ENCODE assay signal across 8 mouse cellular contexts in the genomic region with DNA sequence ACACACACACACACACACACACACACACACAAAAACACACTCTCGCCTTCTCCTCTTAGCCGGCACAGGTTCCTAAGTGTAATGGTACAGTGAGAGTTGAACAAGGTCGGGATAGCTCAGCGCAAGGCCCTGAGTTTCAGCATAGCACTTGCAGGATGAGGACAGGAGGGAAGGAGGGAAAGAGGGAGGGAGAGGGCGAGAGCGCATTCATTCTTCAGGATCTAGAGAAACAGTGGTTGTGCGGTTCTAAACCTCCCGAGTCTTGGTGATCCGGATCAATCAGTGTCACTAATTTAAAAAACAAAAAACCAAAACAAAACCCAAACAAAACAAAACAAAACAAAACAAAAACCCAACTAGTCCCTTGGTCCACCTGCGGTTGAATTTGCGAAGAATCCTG. TPM values are rescaled to one million over a fixed set of nuclear protein-coding genes. Genes with fewer than 3 reads are reported as not detected.
DNase-seq lines count a peak whose midpoint lies in the region; ATAC-seq lines count a peak whose summit lies in the region.

No protein-coding gene starts in this region.

- H3K9ac ChIP-seq in kidney, embryonic 14.5 days (ENCODE audit: low read depth, low read length) = no peak overlapping the region
- H3K9ac ChIP-seq in hindbrain, embryonic 15.5 days = peak overlapping the region; percentile 36
- no peak overlapping the region; the same call in 1 of the 2 replicates for H3K9ac ChIP-seq in midbrain, embryonic 14.5 days (replicated peaks; ENCODE audit: low read length)

- peaks cover 49% of the 10 kb centered on the region for H3K27me3 ChIP-seq in kidney, embryonic 14.5 days (ENCODE audit: control insufficient read depth, insufficient read depth, low read length)
- peaks cover 91% of the 10 kb centered on the region for H3K27me3 ChIP-seq in embryonic facial prominence, embryonic 10.5 days (replicated peaks; ENCODE audit: low read depth, poor library complexity, severe bottlenecking)
- H3K27me3 ChIP-seq in hindbrain, embryonic 15.5 days = peaks cover 30% of the 10 kb centered on the region
- peaks cover 31% of the 10 kb centered on the region for H3K27me3 ChIP-seq in midbrain, embryonic 14.5 days (ENCODE audit: control insufficient read depth, insufficient read depth, low read length)

- 5% methylated on average over 11 of the region's 11 CpGs for WGBS in kidney, embryonic 14.5 days
- WGBS in embryonic facial prominence, embryonic 10.5 days = 2% methylated on average over 11 of the region's 11 CpGs
- WGBS in hindbrain, embryonic 15.5 days = 5% methylated on average over 11 of the region's 11 CpGs
- WGBS in midbrain, embryonic 14.5 days = 6% methylated on average over 11 of the region's 11 CpGs

- DNase-seq in kidney, postnatal 25 days = no peak
- no peak for DNase-seq in embryonic facial prominence, embryonic 10.5 days (ENCODE audit: low spot score)
- no peak for DNase-seq in midbrain, embryonic 14.5 days
- no peak for DNase-seq in gastrocnemius, adult 8-10 months (ENCODE audit: low spot score in 2 of 2)
- DNase-seq in urinary bladder, postnatal 10 days (ENCODE audit: low spot score) = no peak

- no peak for ATAC-seq in kidney, embryonic 14.5 days (ENCODE audit: low FRiP score, low TSS enrichment)
- no peak for ATAC-seq in hindbrain, embryonic 15.5 days (ENCODE audit: low FRiP score, low read depth)
- ATAC-seq in midbrain, embryonic 14.5 days (ENCODE audit: low FRiP score, low TSS enrichment) = no peak; the same call in 1 of the 2 replicates
- ATAC-seq in frontal cortex, adult (ENCODE audit: low TSS enrichment) = no peak

- peak overlapping the region; percentile 86 for H3K4me2 ChIP-seq in kidney, embryonic 14.5 days (replicated peaks; ENCODE audit: low read depth, low read length)
- peak overlapping the region; percentile 99 for H3K4me2 ChIP-seq in hindbrain, embryonic 15.5 days
- peak overlapping the region; percentile 93 for H3K4me2 ChIP-seq in midbrain, embryonic 14.5 days (ENCODE audit: low read length)

- H3K9me3 ChIP-seq in kidney, embryonic 14.5 days (ENCODE audit: control insufficient read depth, low read length) = no peaks in the 10 kb centered on the region
- H3K9me3 ChIP-seq in embryonic facial prominence, embryonic 10.5 days = 0 out of 2 replicates have a peak, but pooled peaks cover 3% of the 10 kb centered on the region
- no peaks in the 10 kb centered on the region for H3K9me3 ChIP-seq in hindbrain, embryonic 15.5 days
- no peaks in the 10 kb centered on the region for H3K9me3 ChIP-seq in midbrain, embryonic 14.5 days (ENCODE audit: control insufficient read depth, low read length)

- no peak overlapping the region for H3K27ac ChIP-seq in kidney, embryonic 14.5 days (ENCODE audit: low read depth, low read length)
- no peak overlapping the region for H3K27ac ChIP-seq in embryonic facial prominence, embryonic 10.5 days (replicated peaks)
- H3K27ac ChIP-seq in hindbrain, embryonic 15.5 days (replicated peaks) = no peak overlapping the region
- no peak overlapping the region for H3K27ac ChIP-seq in midbrain, embryonic 14.5 days (replicated peaks; ENCODE audit: low read depth, low read length)

- no peaks in the 10 kb centered on the region for H3K36me3 ChIP-seq in kidney, embryonic 14.5 days (ENCODE audit: control insufficient read depth, insufficient read depth, low read length)
- no peaks in the 10 kb centered on the region for H3K36me3 ChIP-seq in embryonic facial prominence, embryonic 10.5 days (replicated peaks)
- H3K36me3 ChIP-seq in hindbrain, embryonic 15.5 days = no peaks in the 10 kb centered on the region
- H3K36me3 ChIP-seq in midbrain, embryonic 14.5 days (ENCODE audit: control insufficient read depth, insufficient read depth, low read length) = no peaks in the 10 kb centered on the region

- H3K4me1 ChIP-seq in kidney, embryonic 14.5 days (ENCODE audit: control insufficient read depth, insufficient read depth, low read length) = peaks cover 4% of the 10 kb centered on the region; the same call in 1 of the 2 replicates
- peaks cover 18% of the 10 kb centered on the region for H3K4me1 ChIP-seq in embryonic facial prominence, embryonic 10.5 days
- H3K4me1 ChIP-seq in hindbrain, embryonic 15.5 days (replicated peaks) = peaks cover 25% of the 10 kb centered on the region
- 0 out of 2 replicates have a peak, but pooled peaks cover 20% of the 10 kb centered on the region for H3K4me1 ChIP-seq in midbrain, embryonic 14.5 days (ENCODE audit: control insufficient read depth, insufficient read depth, low read length)

- H3K4me3 ChIP-seq in kidney, embryonic 14.5 days (ENCODE audit: low read length) = peak overlapping the region; percentile 43
- H3K4me3 ChIP-seq in embryonic facial prominence, embryonic 10.5 days = peak overlapping the region; percentile 71
- H3K4me3 ChIP-seq in hindbrain, embryonic 15.5 days = peak overlapping the region; percentile 56
- H3K4me3 ChIP-seq in midbrain, embryonic 14.5 days (replicated peaks; ENCODE audit: low read depth, low read length) = peak overlapping the region; percentile 50

RNA-seq across cellular contexts. Expression of gene Hrh1, which starts 0.5 kb away (rescaled TPM):
- polyA plus RNA-seq in kidney, embryonic 14.5 days (2014; fragmentation: Nextera tagmentation; extraction: Ambion mirVana) = 0.16 TPM in 1 of 2 replicates, not detected in the other
- 0.15 and 0.30 TPM in 2 replicates for polyA plus RNA-seq in embryonic facial prominence, embryonic 10.5 days (2016; fragmentation: Nextera tagmentation; extraction: Ambion mirVana)
- 1.0 and 1.4 TPM in 2 replicates for polyA plus RNA-seq in hindbrain, embryonic 15.5 days (2015; fragmentation: Nextera tagmentation; extraction: Ambion mirVana)
- 0.57 and 0.80 TPM in 2 replicates for polyA plus RNA-seq in midbrain, embryonic 14.5 days (2014; fragmentation: Nextera tagmentation; extraction: Ambion mirVana)
- total RNA-seq in gastrocnemius, adult 8-10 months (2022) = under 1 TPM; 0.16 to 0.31 (median 0.23) TPM
